Mouse (Mus musculus) megakaryocyte-erythroid progenitor cell, adult 5-6 weeks (primary cell): Measurements from ENCODE around the gene Phlda1. TPM values are rescaled to one million over a fixed set of nuclear protein-coding genes. Genes with fewer than 3 reads are reported as not detected.

Experiments
- ATAC-seq: replicated peaks from 2 replicates; pipeline ENCODE4 v1.8.0; 2016; ENCODE audit warnings: mild to moderate bottlenecking, inconsistent platforms; ENCODE audit not compliant: severe bottlenecking, poor library complexity, low FRiP score, low TSS enrichment
- total RNA-seq, 2 experiments: library from RNA; stranded (forward) in 1 of 2; stranded (reverse) in 1 of 2; fragments of 200-1000, 215-1000 nt in 1 of 2; fragments of >200 nt in 1 of 2; fragmentation: Nextera tagmentation in 1 of 2; gene quantifications; 2 replicates each; pipeline ENCODE4 v1.2.3; 2014 to 2017

Phlda1 gene
- total RNA-seq, 2 experiments from 2014 or later, result 0.31 to 5.7 TPM

DNA sequence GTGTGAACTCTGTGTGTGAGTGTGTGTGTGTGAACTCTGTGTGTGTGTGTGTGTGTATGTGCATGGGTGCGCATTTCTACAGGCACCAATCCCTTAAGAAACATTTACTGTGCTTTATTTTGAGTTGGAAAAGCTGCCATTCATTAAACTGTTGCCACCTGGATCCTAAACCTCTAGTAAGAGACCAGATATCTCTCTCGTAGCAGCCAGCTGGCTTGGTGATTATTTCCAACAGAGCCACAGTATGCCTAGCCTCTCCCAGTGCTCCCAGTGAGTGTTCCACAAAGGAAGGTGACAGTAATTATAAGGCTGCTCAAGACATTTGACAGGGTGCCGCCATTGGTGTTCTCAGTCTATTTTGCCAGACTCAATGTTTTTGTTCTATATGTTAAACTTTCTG, 14.5 kb downstream of the Phlda1 start:
- ATAC-seq, result no peak

DNA sequence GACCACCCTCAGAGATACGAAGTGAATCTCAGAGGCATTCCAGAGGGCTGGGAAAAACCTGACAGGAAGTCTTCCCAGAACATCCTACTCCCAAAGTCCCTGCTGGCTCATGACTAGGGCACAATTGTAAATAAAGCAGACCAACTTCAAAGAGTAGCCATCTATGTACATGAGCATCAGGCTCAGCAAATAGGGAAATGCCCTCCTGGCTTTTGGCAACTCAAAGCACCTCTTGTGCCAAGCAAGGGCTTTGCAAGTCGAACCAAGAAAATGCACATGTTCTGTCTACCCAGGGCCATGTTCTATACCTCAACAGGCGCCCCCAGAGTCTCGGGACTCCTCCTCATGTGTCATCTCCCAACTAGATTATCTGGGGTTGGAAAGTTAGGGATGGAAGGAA, 15.6 kb downstream of the Phlda1 start:
- ATAC-seq, result no peak

DNA sequence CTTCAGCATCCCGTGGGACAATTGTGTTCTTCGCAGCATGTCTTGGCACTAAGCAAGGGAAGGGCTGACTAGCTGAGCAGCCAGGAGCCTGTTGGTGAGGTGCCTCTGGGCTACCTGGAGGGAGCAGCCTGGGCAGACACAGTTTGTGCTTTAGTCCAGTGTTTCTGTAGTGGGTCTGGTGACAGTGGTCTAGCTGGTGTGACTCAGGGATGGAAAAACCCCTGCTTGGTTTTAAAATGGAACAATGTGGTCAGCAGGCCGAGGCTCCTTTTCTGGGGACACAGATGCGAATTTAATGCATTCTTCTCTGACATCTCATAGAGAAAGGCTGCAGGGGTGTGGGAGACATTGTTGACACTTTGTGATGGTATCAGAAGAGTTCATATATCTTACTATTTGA, 16.1 kb downstream of the Phlda1 start:
- ATAC-seq, result no peak

DNA sequence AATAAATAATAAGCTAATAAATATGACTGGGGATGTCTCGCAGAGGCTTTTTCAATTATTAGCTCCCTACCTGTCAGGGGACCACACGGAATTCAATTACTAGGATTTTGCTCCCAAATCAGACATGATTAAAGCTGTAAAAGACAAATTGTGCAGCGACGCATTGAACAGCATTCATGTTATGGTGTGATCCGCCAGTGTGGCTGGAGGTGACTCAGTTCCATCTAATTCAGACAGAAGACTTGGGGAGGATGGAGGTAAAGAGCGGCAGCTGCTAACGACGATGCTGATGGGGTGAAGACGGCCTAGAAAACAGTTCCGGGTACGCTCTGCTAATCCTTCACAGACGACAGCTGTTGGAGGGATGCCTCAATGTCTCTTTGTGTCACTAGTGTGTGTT, 17.8 kb downstream of the Phlda1 start:
- no peak for ATAC-seq

DNA sequence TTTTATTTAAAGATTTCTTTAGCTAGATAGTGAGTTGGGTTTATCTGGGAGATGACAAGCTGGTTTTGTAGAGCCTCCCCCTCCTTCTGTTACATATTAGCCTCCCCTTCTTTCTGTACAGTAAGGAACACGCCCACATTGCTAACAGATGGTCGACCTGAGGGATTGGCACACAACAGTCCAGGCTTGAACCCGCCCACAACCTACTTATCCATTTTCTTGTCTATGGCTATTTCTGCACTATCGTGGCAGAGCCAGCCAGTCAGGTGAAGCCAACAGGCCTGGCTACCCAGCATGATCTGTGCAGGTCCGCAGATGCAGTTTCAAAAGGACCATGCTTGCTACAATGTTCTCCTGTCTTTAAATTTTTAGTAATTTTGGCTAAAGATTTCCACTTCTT, 21.0 kb downstream of the Phlda1 start:
- peak; percentile 67 for ATAC-seq

DNA sequence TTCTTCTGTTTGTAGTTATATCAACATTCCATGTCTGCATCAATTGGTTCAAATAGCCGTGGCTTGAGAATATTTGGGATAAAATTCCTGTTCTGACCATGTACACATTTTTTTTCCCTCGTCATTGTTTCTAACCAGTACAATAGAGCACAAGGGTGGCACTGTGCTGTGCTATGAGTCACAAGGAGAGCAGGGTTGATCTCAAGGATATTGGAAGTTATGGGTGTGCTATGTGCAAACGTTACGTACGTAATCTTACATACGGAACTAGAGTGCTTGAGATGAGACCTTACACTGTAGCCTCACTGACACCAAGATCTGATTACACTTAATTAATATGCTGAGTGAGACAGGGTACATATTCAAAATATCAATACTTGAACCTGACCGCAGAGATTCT, 21.5 kb downstream of the Phlda1 start:
- ATAC-seq, result no peak

DNA sequence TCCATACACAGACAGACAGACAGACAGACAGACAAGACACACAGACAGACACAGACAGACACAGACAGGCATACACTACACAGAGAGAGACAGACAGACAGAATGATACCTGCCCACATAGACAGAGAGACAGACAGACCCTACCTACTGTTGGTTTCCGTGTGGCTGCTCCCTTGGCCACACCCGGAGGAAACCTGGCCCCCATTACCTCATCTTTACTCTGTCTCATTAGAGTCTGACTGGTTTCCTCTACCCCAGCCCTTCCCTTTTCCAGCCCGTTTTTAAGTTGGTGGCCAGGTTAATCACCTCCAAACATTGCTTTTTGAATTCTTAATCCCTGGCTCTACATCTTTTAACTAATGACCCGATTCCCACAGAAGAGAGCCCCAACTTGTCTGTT, 22.2 kb downstream of the Phlda1 start:
- no peak for ATAC-seq

DNA sequence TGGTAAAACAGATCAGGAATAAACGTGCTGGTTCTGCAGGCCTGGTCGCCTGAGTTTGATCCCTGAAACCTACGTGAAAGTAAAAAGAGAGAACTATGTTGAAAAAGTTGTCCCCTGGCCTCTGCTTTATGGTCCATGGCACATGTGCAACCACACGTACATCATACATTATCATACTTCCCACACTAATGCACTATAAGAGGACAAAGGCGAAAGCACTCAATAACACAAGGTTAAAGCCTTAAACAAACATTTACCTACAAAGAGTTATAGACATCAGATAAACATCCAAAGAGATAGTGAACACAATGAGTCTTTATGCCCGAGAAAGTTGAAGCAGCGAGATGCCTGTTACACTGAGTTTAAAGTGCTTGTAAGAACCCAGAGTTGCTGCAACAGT, 24.3 kb downstream of the Phlda1 start:
- ATAC-seq, result no peak

DNA sequence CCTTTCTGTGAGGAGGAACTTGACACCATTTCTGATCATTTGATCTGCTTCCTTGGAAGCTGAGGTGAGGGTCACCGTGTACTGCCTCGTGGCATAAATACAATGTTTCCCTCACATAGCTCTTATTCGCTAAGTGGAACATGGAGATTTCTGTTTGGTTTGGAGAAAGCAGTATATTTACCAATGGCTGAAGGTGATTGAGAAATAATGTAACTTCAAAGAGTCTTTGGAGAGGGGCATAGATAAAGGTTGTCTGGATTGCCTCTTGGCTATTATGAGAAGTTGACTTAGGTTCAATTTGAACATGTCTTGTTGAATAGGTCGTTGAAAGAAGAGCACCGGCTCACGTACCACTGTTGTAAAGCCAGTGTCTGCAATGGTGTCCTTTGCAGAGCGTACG, 28.6 kb downstream of the Phlda1 start:
- ATAC-seq, result no peak

DNA sequence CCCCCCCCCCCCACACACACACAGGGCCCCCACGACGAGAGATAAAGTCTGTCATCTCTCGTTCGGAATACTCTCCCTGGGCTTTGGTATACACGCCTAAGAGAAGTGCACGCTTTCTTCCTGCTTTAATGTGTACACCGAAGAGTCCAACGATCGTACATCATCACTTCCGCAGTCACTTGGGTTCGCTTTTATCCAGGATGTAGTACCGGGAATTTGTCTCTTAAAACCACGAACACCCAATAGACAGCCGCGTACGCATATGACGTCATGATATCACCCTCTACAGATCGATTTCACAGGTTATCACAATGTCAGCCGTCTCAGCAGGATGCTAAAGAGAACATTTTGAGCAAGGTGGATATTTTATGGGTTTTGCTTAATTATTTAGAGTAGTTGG, 31.3 kb downstream of the Phlda1 start:
- no peak for ATAC-seq

DNA sequence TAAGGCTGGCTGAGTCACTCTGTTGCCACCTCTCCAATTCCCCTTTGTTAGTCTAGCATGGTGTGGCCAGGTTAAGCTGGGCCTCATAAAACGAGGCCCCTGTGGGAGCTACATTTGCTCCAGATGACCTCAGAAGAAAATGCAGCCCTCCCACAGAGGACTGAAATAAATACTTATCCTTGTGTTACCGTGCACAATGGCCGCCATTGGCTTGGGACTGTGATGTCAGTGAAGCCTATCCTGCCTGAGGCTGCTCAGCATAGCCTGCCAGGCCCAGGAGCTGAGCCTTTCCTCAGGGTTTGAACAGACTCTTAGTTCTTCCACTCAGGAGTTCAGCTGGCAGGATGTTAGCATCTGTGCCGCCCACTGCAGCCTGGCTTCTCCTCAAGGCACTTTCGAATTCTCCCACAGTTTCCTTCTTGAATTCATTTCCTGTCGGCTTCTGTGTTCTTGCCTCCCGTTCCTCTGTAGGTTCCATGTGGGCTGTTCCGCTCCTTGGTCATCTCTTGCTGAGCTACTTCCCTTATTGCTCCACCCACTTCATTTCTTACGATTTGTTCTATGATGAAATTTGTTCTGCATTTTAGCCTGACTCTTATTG, 33.7 kb downstream of the Phlda1 start:
- peak; percentile 21 for ATAC-seq

DNA sequence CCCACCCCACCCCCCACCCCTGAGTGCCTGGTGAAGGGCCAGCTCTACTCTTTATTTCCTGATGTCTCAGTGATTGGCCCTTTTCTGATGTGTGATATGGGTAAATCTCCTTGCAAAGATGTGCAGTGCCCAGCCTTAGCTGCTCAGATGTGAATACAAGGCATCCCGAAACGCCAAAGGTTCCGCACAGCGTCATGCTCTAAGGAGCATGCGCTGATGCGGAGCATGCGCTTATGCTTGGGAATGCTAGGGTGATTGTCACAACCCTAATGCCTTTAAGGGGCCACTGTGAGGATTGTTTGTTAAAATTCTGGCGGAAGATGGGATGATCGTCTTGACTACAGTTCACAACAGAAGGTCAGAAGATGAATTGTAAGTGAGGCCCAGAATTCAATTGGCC, 34.6 kb downstream of the Phlda1 start:
- ATAC-seq, result no peak

DNA sequence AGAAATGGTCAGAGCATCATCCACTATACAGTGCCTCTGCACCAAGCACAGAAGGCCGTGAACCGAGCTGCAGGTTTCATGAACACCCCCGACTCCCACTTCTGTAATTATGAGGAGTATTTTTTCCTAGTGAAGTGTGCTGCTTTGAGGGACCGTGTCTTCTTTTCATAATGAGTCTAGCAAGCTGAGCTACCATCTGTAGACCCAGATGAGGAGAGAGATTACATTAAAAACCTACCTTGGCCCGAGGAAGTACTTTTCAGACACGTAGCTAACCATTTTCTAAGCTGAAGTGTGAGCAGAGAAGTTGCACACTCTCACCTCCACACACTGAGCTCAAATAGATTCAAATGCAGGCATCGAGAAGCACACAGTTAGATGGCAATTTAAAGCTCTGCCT, 37.0 kb downstream of the Phlda1 start:
- no peak for ATAC-seq

DNA sequence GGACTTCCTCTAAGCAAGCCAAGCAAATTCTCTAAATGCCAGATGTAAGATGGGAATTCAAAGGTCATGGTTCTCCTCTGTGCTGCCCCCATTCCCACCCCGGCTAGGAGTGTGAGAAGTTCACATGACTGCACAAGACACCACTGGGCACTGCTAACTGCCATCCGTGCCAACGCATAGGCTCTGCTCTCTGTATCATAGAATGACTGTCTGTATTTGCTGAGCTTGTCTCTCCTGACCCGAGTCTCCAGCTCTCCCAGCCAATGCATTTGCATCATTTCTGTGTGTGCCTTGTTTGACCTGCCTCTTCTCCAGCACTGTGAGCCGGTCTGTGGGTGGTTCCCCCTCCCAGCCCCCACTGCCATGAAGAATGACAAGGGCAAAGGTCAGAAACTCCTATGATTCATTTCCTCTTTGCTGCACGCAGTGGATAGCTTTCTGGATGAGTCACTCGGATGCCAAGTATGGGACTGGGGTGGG, 37.7 kb downstream of the Phlda1 start:
- no peak for ATAC-seq

DNA sequence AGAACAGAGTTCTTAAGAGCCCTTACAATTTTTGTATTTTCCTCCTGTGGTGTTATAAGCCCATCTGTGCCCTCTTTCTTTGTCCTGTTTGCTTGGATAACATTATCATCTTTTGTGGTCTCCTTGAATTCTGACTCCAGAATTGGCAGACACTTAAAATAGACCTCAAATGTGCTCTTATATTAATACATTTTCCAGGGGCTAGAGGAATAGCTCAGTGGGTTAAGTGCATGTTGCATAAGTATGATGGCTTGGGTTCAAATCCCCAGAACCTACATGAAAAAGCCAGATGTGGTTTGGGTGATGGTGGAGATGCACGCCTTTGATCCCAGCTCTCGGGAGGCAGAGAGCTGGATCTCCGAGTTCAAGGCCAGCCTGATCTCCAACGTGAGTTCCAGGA, 38.2 kb downstream of the Phlda1 start:
- ATAC-seq, result 0 out of 2 replicates have a peak, but pooled peaks have one; percentile 7

DNA sequence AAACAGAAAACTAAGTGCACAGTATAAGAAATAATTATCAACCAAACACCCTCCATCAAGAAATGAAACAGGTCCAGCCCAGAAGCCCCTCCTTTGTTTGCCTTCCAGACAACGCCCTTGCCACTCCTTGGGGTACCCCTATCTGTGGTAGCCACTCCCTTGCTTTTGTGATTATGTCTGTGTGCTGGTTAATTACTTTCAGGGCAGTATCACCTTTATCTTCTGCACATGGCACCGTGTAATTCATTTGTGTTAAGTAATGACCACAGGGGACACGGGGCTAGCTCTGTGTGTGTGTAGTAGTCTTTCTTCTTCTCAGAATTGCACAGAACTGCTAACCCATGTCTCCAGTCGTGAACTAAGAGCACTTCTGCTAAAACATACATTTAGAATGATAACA, 39.6 kb downstream of the Phlda1 start:
- ATAC-seq, result peak; percentile 82

DNA sequence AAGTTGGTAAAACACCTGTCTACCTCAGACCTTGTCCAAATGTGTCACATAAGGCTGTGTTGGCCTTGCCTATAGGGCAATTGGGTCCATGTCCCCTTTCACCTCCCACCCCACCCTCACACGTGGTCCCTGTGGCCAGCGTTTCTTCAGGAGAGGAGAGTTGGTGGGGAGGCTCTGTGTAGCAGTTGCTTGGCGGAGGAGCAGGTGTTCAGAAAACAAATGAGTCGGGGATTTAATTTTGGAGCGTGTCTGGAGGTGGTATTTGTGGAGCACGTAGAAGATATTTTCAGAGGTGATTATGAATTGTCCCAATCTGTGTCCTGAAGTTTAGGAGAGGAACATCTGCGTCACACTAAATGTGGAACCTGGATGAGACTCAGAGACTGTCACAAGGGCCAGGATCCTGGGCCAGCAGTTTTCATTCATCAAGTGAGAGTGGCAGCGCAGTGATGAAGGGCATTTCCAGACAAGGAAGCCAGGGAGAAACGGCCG, 41.8 kb downstream of the Phlda1 start:
- ATAC-seq, result no peak

DNA sequence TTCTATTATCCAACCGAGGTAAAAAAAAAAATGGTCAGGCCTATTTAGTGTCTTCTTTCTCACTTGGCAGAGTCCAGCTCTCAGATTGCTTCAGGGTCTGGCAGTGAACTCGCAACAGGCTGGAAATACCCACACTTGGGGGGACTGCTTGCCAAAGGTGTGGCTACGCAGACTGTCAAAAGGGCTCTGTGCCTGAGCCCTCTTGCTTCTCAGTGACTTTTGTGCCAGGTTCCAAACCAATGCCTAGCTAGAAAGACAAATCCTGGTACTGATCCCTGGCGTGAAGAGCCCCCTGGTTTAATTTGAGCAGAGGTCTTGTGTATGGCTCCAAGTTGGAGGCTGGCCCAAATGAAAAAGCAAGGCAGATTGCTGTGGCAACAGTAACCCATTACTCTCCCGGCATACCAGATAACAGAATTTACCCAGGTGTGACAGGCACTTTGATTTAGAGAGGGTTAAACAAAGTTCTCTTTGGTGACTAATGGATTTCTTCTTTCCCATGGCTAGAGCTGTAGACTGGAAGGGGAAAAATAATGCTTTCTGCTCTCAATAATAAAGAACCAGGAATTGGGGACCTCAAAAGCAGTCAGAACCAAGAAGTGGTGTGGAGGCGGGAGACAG, 44.1 kb downstream of the Phlda1 start:
- no peak for ATAC-seq

DNA sequence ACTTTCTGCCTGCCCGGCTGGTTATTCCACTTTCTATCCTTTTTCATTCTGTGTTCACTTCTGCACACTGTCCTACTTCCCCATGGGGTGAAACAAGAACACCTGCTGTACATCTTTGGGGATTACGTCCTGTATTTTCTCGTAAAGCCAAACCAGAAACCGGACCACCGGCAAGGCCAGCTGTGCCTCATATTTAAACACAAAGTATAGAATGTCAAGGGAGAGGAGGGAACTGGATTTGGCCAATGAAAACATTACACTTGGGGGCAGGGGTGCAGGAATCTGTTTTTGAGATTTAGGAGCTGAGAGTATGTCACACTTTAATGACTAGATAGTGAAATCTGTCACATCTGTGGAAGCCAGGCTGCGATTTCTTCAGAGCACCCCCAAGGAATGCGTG, 47.6 kb downstream of the Phlda1 start:
- no peak for ATAC-seq

DNA sequence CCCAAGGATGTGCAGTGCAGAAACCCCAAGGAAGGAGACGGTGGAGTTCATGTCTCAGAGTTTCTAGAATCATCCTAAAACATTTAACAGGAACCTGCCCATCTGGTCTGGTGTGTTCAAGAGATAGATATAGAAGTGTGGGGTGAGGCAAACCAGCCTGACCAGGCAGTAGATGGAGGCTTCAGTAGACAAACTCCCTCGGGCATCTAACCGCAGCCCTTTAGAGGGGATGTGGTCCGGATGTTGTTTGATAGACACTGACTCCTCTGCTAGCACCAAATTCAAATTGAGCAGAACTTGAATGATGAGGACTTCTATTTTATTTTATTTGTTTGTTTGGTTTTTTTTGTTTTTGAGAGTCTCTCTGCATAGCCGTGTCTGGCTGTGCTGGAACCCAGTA, 48.6 kb downstream of the Phlda1 start:
- no peak for ATAC-seq

DNA sequence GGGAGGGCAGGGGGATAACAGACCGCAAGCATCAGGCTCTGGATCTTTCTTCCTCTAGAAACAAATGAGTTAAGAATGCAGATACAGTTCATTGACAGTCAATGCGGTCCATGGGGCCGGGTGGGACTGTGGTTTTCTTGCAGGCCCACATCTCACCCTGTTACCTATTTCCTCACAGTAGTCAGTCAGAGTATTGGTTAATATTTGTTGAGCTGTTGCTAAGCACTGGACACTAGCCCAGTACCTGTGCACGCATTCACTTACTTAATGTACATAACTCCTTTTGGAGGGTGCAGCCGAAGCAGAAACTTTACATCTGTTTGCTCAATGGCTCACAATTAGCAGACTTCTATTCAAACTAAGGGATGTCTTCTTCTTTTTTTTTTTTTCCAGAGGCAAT, 52.1 kb downstream of the Phlda1 start:
- no peak for ATAC-seq
